ENCODE assay signal across 34 mouse cellular contexts in the genomic region with DNA sequence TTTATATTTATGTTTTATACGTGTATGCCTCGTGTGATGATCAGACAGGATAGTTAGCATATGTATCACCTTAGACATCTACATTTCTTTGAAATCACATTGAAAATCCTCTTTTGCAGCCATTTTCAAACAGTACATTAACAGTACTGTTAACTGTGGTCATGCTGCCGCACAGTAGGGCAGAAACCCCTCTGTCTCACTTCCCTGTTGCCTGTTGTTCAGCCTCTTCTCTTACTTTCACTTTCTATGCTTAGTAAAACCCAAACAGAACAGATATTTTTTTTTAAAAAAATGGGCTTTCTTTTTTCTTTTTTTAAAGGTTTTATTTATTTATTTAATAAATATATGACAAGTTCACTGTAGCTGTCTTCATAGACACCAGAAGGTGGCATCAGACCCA. TPM values are rescaled to one million over a fixed set of nuclear protein-coding genes. Genes with fewer than 3 reads are reported as not detected.
DNase-seq lines count a peak whose midpoint lies in the region; ATAC-seq and TF ChIP-seq lines count a peak whose summit lies in the region.
"Had no signal": no experiment of that assay in that cellular context is flagged by ENCODE, and none has a peak within 500 bp of the region (broad histone marks: within the 10 kb centered on the region; RNA-seq: fewer than 3 reads in every experiment).

No protein-coding gene starts in this region.

- H3K9ac ChIP-seq in midbrain, postnatal 0 days (replicated peaks; ENCODE audit: low read length, poor library complexity, severe bottlenecking), result no peak overlapping the region
- no peak overlapping the region for H3K9ac ChIP-seq in midbrain, embryonic 13.5 days (replicated peaks)
- no peak overlapping the region for H3K9ac ChIP-seq in MEL (ENCODE audit: control insufficient read depth, low read depth, low read length, poor library complexity, severe bottlenecking)
- H3K9ac ChIP-seq: embryonic facial prominence, embryonic 12.5 days; forebrain, embryonic 15.5 days; heart, embryonic 15.5 days; intestine, embryonic 15.5 days; limb, embryonic 13.5 days; lung, embryonic 15.5 days; neural tube, embryonic 13.5 days had no signal

- no peak overlapping the region for H3K4me3 ChIP-seq in midbrain, postnatal 0 days (ENCODE audit: low read depth, low read length)
- no peak overlapping the region for H3K4me3 ChIP-seq in midbrain, embryonic 13.5 days (replicated peaks)
- no peak overlapping the region for H3K4me3 ChIP-seq in MEL (ENCODE audit: control insufficient read depth in 1 of 2, insufficient read depth in 1 of 2, low read depth in 2 of 2, low read length in 2 of 2)
- H3K4me3 ChIP-seq: embryonic facial prominence, embryonic 12.5 days; forebrain, embryonic 15.5 days; heart, embryonic 10.5 days; heart, embryonic 15.5 days; intestine, embryonic 15.5 days; left cerebral cortex, adult 2 months; limb, embryonic 13.5 days; lung, embryonic 15.5 days; myocyte; neural tube, embryonic 13.5 days had no signal

- TF ChIP-seq CTCF in midbrain, postnatal 0 days (IDR thresholded peaks at IDR 0.05), result 0 out of 2 replicates have a peak, but pooled peaks have one; percentile 19
- no peak for TF ChIP-seq CTCF in MEL (IDR thresholded peaks at IDR 0.05 in 2 of 3, conservative IDR thresholded peaks at IDR 0.05 in 1 of 3; ENCODE audit: control insufficient read depth in 1 of 3, insufficient read depth in 1 of 3, low read depth in 2 of 3, low read length in 3 of 3, poor library complexity in 1 of 3, severe bottlenecking in 1 of 3)

- no peak for TF ChIP-seq RAD21 in MEL (IDR thresholded peaks at IDR 0.05; ENCODE audit: low read depth, low read length)

- H3K9me3 ChIP-seq in midbrain, postnatal 0 days (ENCODE audit: low read length), result no peaks in the 10 kb centered on the region
- H3K9me3 ChIP-seq in midbrain, embryonic 13.5 days, result no peaks in the 10 kb centered on the region
- H3K9me3 ChIP-seq in MEL (replicated peaks; ENCODE audit: insufficient read depth, low read length), result no peaks in the 10 kb centered on the region
- H3K9me3 ChIP-seq: embryonic facial prominence, embryonic 12.5 days; forebrain, embryonic 15.5 days; heart, embryonic 10.5 days; heart, embryonic 15.5 days; intestine, embryonic 15.5 days; limb, embryonic 13.5 days; lung, embryonic 15.5 days; neural tube, embryonic 13.5 days had no signal

- no peak overlapping the region for H3K4me2 ChIP-seq in midbrain, postnatal 0 days (ENCODE audit: low read depth, low read length, poor library complexity, severe bottlenecking)
- H3K4me2 ChIP-seq in midbrain, embryonic 13.5 days (replicated peaks), result no peak overlapping the region
- H3K4me2 ChIP-seq: embryonic facial prominence, embryonic 12.5 days; forebrain, embryonic 15.5 days; heart, embryonic 15.5 days; intestine, embryonic 15.5 days; limb, embryonic 13.5 days; liver, embryonic 11.5 days; lung, embryonic 15.5 days; neural tube, embryonic 13.5 days had no signal

- ATAC-seq in midbrain, postnatal 0 days (ENCODE audit: low FRiP score), result no peak
- ATAC-seq in midbrain, embryonic 13.5 days, result no peak
- ATAC-seq in megakaryocyte, adult 5-6 weeks (ENCODE audit: poor library complexity, severe bottlenecking), result peak; percentile 47; the same call in 1 of the 2 replicates
- ATAC-seq in megakaryocyte progenitor cell, adult 5-6 weeks (replicated peaks; ENCODE audit: poor library complexity), result no peak
- ATAC-seq: forebrain, embryonic 15.5 days; hindbrain, embryonic 16.5 days; intestine, embryonic 15.5 days; midbrain, embryonic 16.5 days had no signal

- DNase-seq in midbrain, postnatal 0 days (ENCODE audit: low spot score), result no peak
- no peak for DNase-seq in MEL (ENCODE audit: low read depth, low spot score)
- DNase-seq in natural killer cell, adult 2 months (ENCODE audit: low spot score in 2 of 2), result no peak
- DNase-seq in urinary bladder, adult 2 months (ENCODE audit: low spot score), result no peak
- DNase-seq: adrenal gland, postnatal 10 days; cerebellum, adult 8-10 months; cerebellum, postnatal 25 days; kidney, adult 8-10 months; kidney, postnatal 10 days; layer of hippocampus, adult 9-11 months; lung, postnatal 36 days had no signal

- WGBS in midbrain, postnatal 0 days, result 96% methylated on average over 3 of the region's 3 CpGs
- 99% methylated on average over 3 of the region's 3 CpGs for WGBS in midbrain, embryonic 13.5 days

- no peaks in the 10 kb centered on the region for H3K4me1 ChIP-seq in midbrain, postnatal 0 days (ENCODE audit: insufficient read depth, low read length)
- H3K4me1 ChIP-seq in midbrain, embryonic 13.5 days (replicated peaks), result no peaks in the 10 kb centered on the region
- H3K4me1 ChIP-seq in MEL (ENCODE audit: control insufficient read depth in 1 of 2, insufficient read depth in 2 of 2, low read length in 2 of 2), result no peaks in the 10 kb centered on the region
- H3K4me1 ChIP-seq: embryonic facial prominence, embryonic 12.5 days; forebrain, embryonic 15.5 days; heart, embryonic 10.5 days; heart, embryonic 15.5 days; intestine, embryonic 15.5 days; limb, embryonic 13.5 days; lung, embryonic 15.5 days; neural tube, embryonic 13.5 days had no signal

- H3K36me3 ChIP-seq in midbrain, postnatal 0 days (ENCODE audit: insufficient read depth, low read length), result peaks cover 51% of the 10 kb centered on the region
- peaks cover 82% of the 10 kb centered on the region for H3K36me3 ChIP-seq in midbrain, embryonic 13.5 days
- peaks cover 0 to 52% of the 10 kb centered on the region in 2 experiments; a peak in 3 of 4 replicates for H3K36me3 ChIP-seq in MEL (ENCODE audit: control insufficient read depth in 1 of 2, insufficient read depth in 2 of 2, low read length in 2 of 2)

- TF ChIP-seq POLR2A in MEL (IDR thresholded peaks at IDR 0.05; ENCODE audit: control insufficient read depth in 1 of 2, insufficient read depth in 1 of 2, low read depth in 1 of 2, low read length in 2 of 2, poor library complexity in 1 of 2), result no peak

- H3K79me2 ChIP-seq in MEL (ENCODE audit: control insufficient read depth, insufficient read depth, low read length, poor library complexity), result no peaks in the 10 kb centered on the region

- TF ChIP-seq EP300 in MEL (IDR thresholded peaks at IDR 0.05; ENCODE audit: low read depth in 1 of 2, low read length in 2 of 2), result no peak

- no peak overlapping the region for H3K27ac ChIP-seq in midbrain, postnatal 0 days (ENCODE audit: low read depth, low read length)
- no peak overlapping the region for H3K27ac ChIP-seq in midbrain, embryonic 13.5 days
- no peak overlapping the region for H3K27ac ChIP-seq in MEL (ENCODE audit: control insufficient read depth, low read depth, low read length)
- H3K27ac ChIP-seq: embryonic facial prominence, embryonic 12.5 days; forebrain, embryonic 15.5 days; heart, embryonic 10.5 days; heart, embryonic 15.5 days; intestine, embryonic 15.5 days; left cerebral cortex, adult 2 months; limb, embryonic 13.5 days; lung, embryonic 15.5 days; neural tube, embryonic 13.5 days had no signal

- no peaks in the 10 kb centered on the region for H3K27me3 ChIP-seq in midbrain, postnatal 0 days (ENCODE audit: insufficient read depth, low read length)
- H3K27me3 ChIP-seq in midbrain, embryonic 13.5 days, result no peaks in the 10 kb centered on the region
- no peaks in the 10 kb centered on the region for H3K27me3 ChIP-seq in MEL (ENCODE audit: control insufficient read depth in 1 of 2, insufficient read depth in 2 of 2, low read length in 2 of 2)
- H3K27me3 ChIP-seq: embryonic facial prominence, embryonic 12.5 days; forebrain, embryonic 15.5 days; heart, embryonic 15.5 days; intestine, embryonic 15.5 days; limb, embryonic 13.5 days; lung, embryonic 15.5 days; neural tube, embryonic 13.5 days had no signal

RNA-seq across cellular contexts. Expression of a gene that starts 14.9 kb away (rescaled TPM):
- 8.1 and 12.1 TPM in 2 replicates for total RNA-seq in midbrain, postnatal 0 days (2014; rRNA removed)
- polyA plus RNA-seq in midbrain, postnatal 0 days (2015; fragmentation: Nextera tagmentation; extraction: Ambion mirVana), result 21.3 and 33.4 TPM in 2 replicates
- polyA plus RNA-seq in midbrain, embryonic 13.5 days (2015; fragmentation: Nextera tagmentation; extraction: Ambion mirVana), result 28.4 and 45.1 TPM in 2 replicates
- 1.5 and 1.9 TPM in 2 replicates for total RNA-seq in MEL (2012; rRNA removed)
- polyA plus RNA-seq in MEL (2012; ENCODE audit: insufficient read depth in 1 of 2, insufficient read length in 2 of 2, low read depth in 1 of 2, low replicate concordance in 2 of 2, missing spikeins in 1 of 2), result 1 to 10 TPM in 1 of 2 experiments, not detected in 1; 9.4 TPM
- total RNA-seq in megakaryocyte, adult 5-6 weeks (2015), result 26.5 and 30.8 TPM in 2 replicates
- total RNA-seq in megakaryocyte, adult 5-6 weeks (2017), result 33.3 and 36.7 TPM in 2 replicates
- 17.3 and 25.5 TPM in 2 replicates for total RNA-seq in megakaryocyte progenitor cell, adult 5-6 weeks (2015)
- 20.5 and 25.3 TPM in 2 replicates for total RNA-seq in megakaryocyte progenitor cell, adult 5-6 weeks (2017)
- polyA plus RNA-seq in urinary bladder, adult 2 months (2012; rRNA removed), result 12.9 and 15.3 TPM in 2 replicates

RNA-seq across cellular contexts. Expression of a gene that starts 15.1 kb away (rescaled TPM):
- not detected in 2 replicates for total RNA-seq in midbrain, postnatal 0 days (2014; rRNA removed)
- not detected in 2 replicates for polyA plus RNA-seq in midbrain, postnatal 0 days (2015; fragmentation: Nextera tagmentation; extraction: Ambion mirVana)
- not detected in 2 replicates for polyA plus RNA-seq in midbrain, embryonic 13.5 days (2015; fragmentation: Nextera tagmentation; extraction: Ambion mirVana)
- total RNA-seq in MEL (2012; rRNA removed), result 0.15 TPM in 1 of 2 replicates, not detected in the other
- polyA plus RNA-seq in MEL (2012; ENCODE audit: insufficient read depth in 1 of 2, insufficient read length in 2 of 2, low read depth in 1 of 2, low replicate concordance in 2 of 2, missing spikeins in 1 of 2), result not detected
- total RNA-seq in megakaryocyte, adult 5-6 weeks (2015), result not detected in 2 replicates
- not detected in 2 replicates for total RNA-seq in megakaryocyte, adult 5-6 weeks (2017)
- total RNA-seq in megakaryocyte progenitor cell, adult 5-6 weeks (2015), result not detected in 2 replicates
- not detected in 2 replicates for total RNA-seq in megakaryocyte progenitor cell, adult 5-6 weeks (2017)
- 0.12 and 0.21 TPM in 2 replicates for polyA plus RNA-seq in urinary bladder, adult 2 months (2012; rRNA removed)
- total RNA-seq: gastrocnemius, adult 8-10 months; heart, postnatal 25 days; left cerebral cortex, adult 2 months; left cerebral cortex, postnatal 36 days; megakaryocyte-erythroid progenitor cell, adult 5-6 weeks had no signal
- polyA plus RNA-seq: embryonic facial prominence, embryonic 12.5 days; forebrain, embryonic 15.5 days; heart, embryonic 10.5 days; heart, embryonic 15.5 days; hindbrain, embryonic 11.5 days; hindbrain, embryonic 16.5 days; intestine, embryonic 15.5 days; limb, embryonic 13.5 days; liver, embryonic 11.5 days; liver, embryonic 16.5 days; lung, embryonic 15.5 days; midbrain, embryonic 16.5 days; myocyte; neural tube, embryonic 13.5 days; stomach, embryonic 14.5 days had no signal

RNA-seq across cellular contexts. Expression of a gene that starts 15.6 kb away (rescaled TPM):
- total RNA-seq in midbrain, postnatal 0 days (2014; rRNA removed), result 127 and 153 TPM in 2 replicates
- 338 and 347 TPM in 2 replicates for polyA plus RNA-seq in midbrain, postnatal 0 days (2015; fragmentation: Nextera tagmentation; extraction: Ambion mirVana)
- 377 and 395 TPM in 2 replicates for polyA plus RNA-seq in midbrain, embryonic 13.5 days (2015; fragmentation: Nextera tagmentation; extraction: Ambion mirVana)
- 51.9 and 55.8 TPM in 2 replicates for total RNA-seq in MEL (2012; rRNA removed)
- polyA plus RNA-seq in MEL (2012; ENCODE audit: insufficient read depth in 1 of 2, insufficient read length in 2 of 2, low read depth in 1 of 2, low replicate concordance in 2 of 2, missing spikeins in 1 of 2), result 10 to 100 TPM in 1 of 2 experiments, not detected in 1; 78.9 TPM
- total RNA-seq in megakaryocyte, adult 5-6 weeks (2015), result 288 and 354 TPM in 2 replicates
- 165 and 181 TPM in 2 replicates for total RNA-seq in megakaryocyte, adult 5-6 weeks (2017)
- total RNA-seq in megakaryocyte progenitor cell, adult 5-6 weeks (2015), result 267 and 292 TPM in 2 replicates
- 122 and 151 TPM in 2 replicates for total RNA-seq in megakaryocyte progenitor cell, adult 5-6 weeks (2017)
- polyA plus RNA-seq in urinary bladder, adult 2 months (2012; rRNA removed), result 287 and 337 TPM in 2 replicates

RNA-seq across cellular contexts. Expression of a gene that starts 59.5 kb away (rescaled TPM):
- total RNA-seq in midbrain, postnatal 0 days (2014; rRNA removed), result 15.0 and 16.3 TPM in 2 replicates
- 35.5 and 36.3 TPM in 2 replicates for polyA plus RNA-seq in midbrain, postnatal 0 days (2015; fragmentation: Nextera tagmentation; extraction: Ambion mirVana)
- 54.9 and 56.5 TPM in 2 replicates for polyA plus RNA-seq in midbrain, embryonic 13.5 days (2015; fragmentation: Nextera tagmentation; extraction: Ambion mirVana)
- total RNA-seq in MEL (2012; rRNA removed), result 8.6 and 9.3 TPM in 2 replicates
- 10 to 100 TPM in 1 of 2 experiments, not detected in 1; 48.9 TPM for polyA plus RNA-seq in MEL (2012; ENCODE audit: insufficient read depth in 1 of 2, insufficient read length in 2 of 2, low read depth in 1 of 2, low replicate concordance in 2 of 2, missing spikeins in 1 of 2)
- total RNA-seq in megakaryocyte, adult 5-6 weeks (2015), result 11.0 and 14.4 TPM in 2 replicates
- total RNA-seq in megakaryocyte, adult 5-6 weeks (2017), result 3.2 and 16.3 TPM in 2 replicates
- 11.0 and 13.8 TPM in 2 replicates for total RNA-seq in megakaryocyte progenitor cell, adult 5-6 weeks (2015)
- 6.5 and 7.0 TPM in 2 replicates for total RNA-seq in megakaryocyte progenitor cell, adult 5-6 weeks (2017)
- 20.9 and 23.7 TPM in 2 replicates for polyA plus RNA-seq in urinary bladder, adult 2 months (2012; rRNA removed)

RNA-seq across cellular contexts. Expression of a gene that starts 59.6 kb away (rescaled TPM):
- 10.6 and 12.8 TPM in 2 replicates for total RNA-seq in midbrain, postnatal 0 days (2014; rRNA removed)
- 29.7 and 33.2 TPM in 2 replicates for polyA plus RNA-seq in midbrain, postnatal 0 days (2015; fragmentation: Nextera tagmentation; extraction: Ambion mirVana)
- polyA plus RNA-seq in midbrain, embryonic 13.5 days (2015; fragmentation: Nextera tagmentation; extraction: Ambion mirVana), result 34.9 and 39.6 TPM in 2 replicates
- total RNA-seq in MEL (2012; rRNA removed), result 11.2 and 12.4 TPM in 2 replicates
- 10 to 100 TPM in 1 of 2 experiments, not detected in 1; 16.8 TPM for polyA plus RNA-seq in MEL (2012; ENCODE audit: insufficient read depth in 1 of 2, insufficient read length in 2 of 2, low read depth in 1 of 2, low replicate concordance in 2 of 2, missing spikeins in 1 of 2)
- total RNA-seq in megakaryocyte, adult 5-6 weeks (2015), result 17.1 and 23.3 TPM in 2 replicates
- total RNA-seq in megakaryocyte, adult 5-6 weeks (2017), result 8.6 and 15.3 TPM in 2 replicates
- total RNA-seq in megakaryocyte progenitor cell, adult 5-6 weeks (2015), result 12.1 and 13.9 TPM in 2 replicates
- total RNA-seq in megakaryocyte progenitor cell, adult 5-6 weeks (2017), result 8.1 and 17.6 TPM in 2 replicates
- 22.0 and 22.7 TPM in 2 replicates for polyA plus RNA-seq in urinary bladder, adult 2 months (2012; rRNA removed)
